Mouse (Mus musculus): Measurements from ENCODE around the gene Gngt2. TPM values are rescaled to one million over a fixed set of nuclear protein-coding genes. Genes with fewer than 3 reads are reported as not detected.

Gene Gngt2
- total RNA-seq, 2 experiments from 2014 or later: 23.2 to 23.8 TPM

Other genes with a start within 250 kb of the Gngt2 start
- 1 to 10 TPM; 3.7 to 4.3 TPM for gene Ngfr, start 249.5 kb upstream of the Gngt2 start, total RNA-seq (2021)
- 100 to 1,000 TPM; 304 to 319 TPM for gene Phb, start 170.3 kb upstream of the Gngt2 start, total RNA-seq (2021)
- gene Zfp652, start 124.5 kb upstream of the Gngt2 start, total RNA-seq (2021): 10 to 100 TPM; 42.8 to 48.2 TPM
- gene B130006D01Rik, start 113.6 kb upstream of the Gngt2 start, total RNA-seq (2021): 1 to 10 TPM in 1 of 2 experiments, under 1 TPM in 1; 0.57 to 1.1 TPM
- gene Phospho1, start 12.7 kb upstream of the Gngt2 start, total RNA-seq (2021): 10 to 100 TPM; 71.7 to 82.2 TPM
- gene Abi3, start 5.3 kb downstream of the Gngt2 start, total RNA-seq (2021): 10 to 100 TPM; 16.7 to 19.5 TPM
- gene B4galnt2, start 77.7 kb downstream of the Gngt2 start, total RNA-seq (2021): not detected
- gene Igf2bp1, start 168.7 kb downstream of the Gngt2 start, total RNA-seq (2021): 10 to 100 TPM in 1 of 2 experiments, 1 to 10 TPM in 1; 6.3 to 10.6 TPM
- not detected for gene Gip, start 187.3 kb downstream of the Gngt2 start, total RNA-seq (2021)
- gene Snf8, start 197.7 kb downstream of the Gngt2 start, total RNA-seq (2021): 10 to 100 TPM; 60.9 to 62.7 TPM
- 10 to 100 TPM; 47.4 to 48.3 TPM for gene Ube2z, start 228.2 kb downstream of the Gngt2 start, total RNA-seq (2021)
- 1,000 to 10,000 TPM; 2,269 to 2,363 TPM for gene Atp5g1, start 238.5 kb downstream of the Gngt2 start, total RNA-seq (2021)